Mouse (Mus musculus) hindbrain, embryonic 16.5 days (tissue): Measurements from ENCODE around the gene Zdhhc9. TPM values are rescaled to one million over a fixed set of nuclear protein-coding genes. Genes with fewer than 3 reads are reported as not detected.

Experiments used
- ATAC-seq: fragments of 200-750 bp; cut with Nextera tagmentation; 2 replicates; pipeline ENCODE4 v1.8.0; 2017; ENCODE audit warnings: moderate TSS enrichment, moderate library complexity
- H3K27ac ChIP-seq: fragments of 300-500 bp; sonication (generic); 2 replicates; pipeline ENCODE4 v1.5.1; 2014; ENCODE audit warnings: low read depth, mild to moderate bottlenecking, control low read depth, low read length, moderate library complexity
- H3K27me3 ChIP-seq: fragments of 300-500 bp; sonication (generic); replicated peaks from 2 replicates; pipeline ENCODE4 v1.6.1; 2014; ENCODE audit warnings: low read length; ENCODE audit not compliant: control insufficient read depth, insufficient read depth
- H3K36me3 ChIP-seq: fragments of 300-500 bp; sonication (generic); 2 replicates; pipeline ENCODE4 v1.6.1; 2014; ENCODE audit warnings: mild to moderate bottlenecking, low read length, moderate library complexity, mixed read lengths; ENCODE audit not compliant: control insufficient read depth, insufficient read depth
- H3K4me1 ChIP-seq: fragments of 300-500 bp; sonication (generic); 2 replicates; pipeline ENCODE4 v1.6.1; 2014; ENCODE audit warnings: low read depth, low read length; ENCODE audit not compliant: control insufficient read depth, insufficient read depth
- H3K4me2 ChIP-seq: fragments of 300-500 bp; sonication (generic); 2 replicates; pipeline ENCODE4 v1.6.1; 2014; ENCODE audit warnings: mild to moderate bottlenecking, low read length, control low read depth, moderate library complexity
- H3K4me3 ChIP-seq: fragments of 300-500 bp; sonication (generic); 2 replicates; pipeline ENCODE4 v1.5.1; 2014; ENCODE audit warnings: mild to moderate bottlenecking, low read length, control low read depth, moderate library complexity
- H3K9ac ChIP-seq: fragments of 300-500 bp; sonication (generic); 2 replicates; pipeline ENCODE4 v1.6.1; 2014; ENCODE audit warnings: low read depth, mild to moderate bottlenecking, control low read depth, low read length, moderate library complexity
- H3K9me3 ChIP-seq: fragments of 300-500 bp; sonication (generic); 2 replicates; pipeline ENCODE4 v1.6.1; 2014; ENCODE audit warnings: mild to moderate bottlenecking, low read length, moderate library complexity; ENCODE audit not compliant: control insufficient read depth
- WGBS: fragments of 180-500 bp; shearing (Covaris S2); extraction: QIAGEN DNeasy Blood & Tissue Kit; methylation state at CpG from one replicate; pipeline ENCODE4 v1.1.7; 2014; 5-methylcytosine and 5-hydroxymethylcytosine counted together
- polyA plus RNA-seq: library from polyadenylated mRNA; unstranded; fragments of >200 nt; fragmentation: Nextera tagmentation; extraction: Ambion mirVana; gene quantifications from 2 replicates; pipeline ENCODE4 v1.2.1, GENCODE M21; 2015

Zdhhc9 gene
- polyA plus RNA-seq, 1 experiment from 2014 or later = 9.1 TPM

- WGBS = 69% methylated on average over 2 of the region's 2 CpGs
- Histone ChIP-seq H3K27me3 (no peaks in the 10 kb centered on the region), H3K4me3 (no peak overlapping the region), H3K27ac (no peak overlapping the region), H3K4me2 (no peak overlapping the region), H3K9ac (no peak overlapping the region), H3K36me3 (no peaks in the 10 kb centered on the region), H3K4me1 (no peaks in the 10 kb centered on the region), H3K9me3 (no peaks in the 10 kb centered on the region)
- ATAC-seq = no peak
Measured at GRCm38 (mm10) chrX:48153949-48154348, 54.7 kb downstream of the Zdhhc9 start.

GRCm38 (mm10) chrX:48153414-48153813, 55.3 kb downstream of the Zdhhc9 start:
- Histone ChIP-seq H3K4me3 (no peak overlapping the region), H3K4me2 (no peak overlapping the region), H3K36me3 (no peaks in the 10 kb centered on the region), H3K9ac (no peak overlapping the region), H3K27me3 (no peaks in the 10 kb centered on the region), H3K4me1 (no peaks in the 10 kb centered on the region), H3K9me3 (no peaks in the 10 kb centered on the region), H3K27ac (no peak overlapping the region)
- 88% methylated on average over 2 of the region's 2 CpGs for WGBS
- ATAC-seq = no peak

- Histone ChIP-seq H3K4me2 (no peak overlapping the region), H3K27me3 (no peaks in the 10 kb centered on the region), H3K9me3 (no peaks in the 10 kb centered on the region), H3K4me3 (no peak overlapping the region), H3K27ac (no peak overlapping the region), H3K9ac (no peak overlapping the region), H3K36me3 (no peaks in the 10 kb centered on the region), H3K4me1 (no peaks in the 10 kb centered on the region)
- ATAC-seq = no peak
- 81% methylated on average over 7 of the region's 7 CpGs for WGBS
Measured at GRCm38 (mm10) chrX:48152106-48152505, 56.6 kb downstream of the Zdhhc9 start.

- Histone ChIP-seq H3K9ac (no peak overlapping the region), H3K36me3 (no peaks in the 10 kb centered on the region), H3K27ac (no peak overlapping the region), H3K4me2 (no peak overlapping the region), H3K27me3 (no peaks in the 10 kb centered on the region), H3K4me1 (no peaks in the 10 kb centered on the region), H3K4me3 (no peak overlapping the region), H3K9me3 (no peaks in the 10 kb centered on the region)
- ATAC-seq = no peak
- WGBS = 87% methylated on average over 7 of the region's 7 CpGs
Measured at GRCm38 (mm10) chrX:48147741-48148186, 60.9 kb downstream of the Zdhhc9 start.

- no peak for ATAC-seq
- Histone ChIP-seq H3K27me3 (no peaks in the 10 kb centered on the region), H3K9me3 (no peaks in the 10 kb centered on the region), H3K4me1 (no peaks in the 10 kb centered on the region), H3K36me3 (no peaks in the 10 kb centered on the region), H3K27ac (no peak overlapping the region), H3K4me3 (no peak overlapping the region), H3K4me2 (no peak overlapping the region), H3K9ac (no peak overlapping the region)
- WGBS = 78% methylated on average over 2 of the region's 2 CpGs
Measured at GRCm38 (mm10) chrX:48147226-48147625, 61.5 kb downstream of the Zdhhc9 start.

GRCm38 (mm10) chrX:48146262-48146661, 62.4 kb downstream of the Zdhhc9 start, which contains the start of gene Sash3:
Gene Sash3 (plus strand): TSS chrX:48146436.
- Histone ChIP-seq H3K36me3 (no peaks in the 10 kb centered on the region), H3K9ac (no peak within 1 kb of the TSS), H3K4me2 (no peak within 1 kb of the TSS), H3K4me1 (no peaks in the 10 kb centered on the region), H3K9me3 (no peaks in the 10 kb centered on the region), H3K27me3 (no peaks in the 10 kb centered on the region), H3K27ac (no peak within 1 kb of the TSS), H3K4me3 (no peak within 1 kb of the TSS)
- 91% methylated on average over 4 of the region's 4 CpGs for WGBS
- ATAC-seq = no peak

- Histone ChIP-seq H3K27ac (no peak overlapping the region), H3K9me3 (no peaks in the 10 kb centered on the region), H3K4me2 (peak overlapping the region; percentile 29; the same call in 1 of the 2 replicates), H3K4me1 (no peaks in the 10 kb centered on the region), H3K9ac (no peak overlapping the region), H3K27me3 (no peaks in the 10 kb centered on the region), H3K36me3 (no peaks in the 10 kb centered on the region), H3K4me3 (no peak overlapping the region)
- 68% methylated on average over 19 of the region's 26 CpGs for WGBS
- no peak for ATAC-seq
Measured at GRCm38 (mm10) chrX:48143415-48144335, 65.0 kb downstream of the Zdhhc9 start.

GRCm38 (mm10) chrX:48141481-48141880, 67.2 kb downstream of the Zdhhc9 start:
- Histone ChIP-seq H3K27ac (no peak overlapping the region), H3K9ac (no peak overlapping the region), H3K9me3 (no peaks in the 10 kb centered on the region), H3K4me3 (no peak overlapping the region), H3K4me1 (no peaks in the 10 kb centered on the region), H3K4me2 (no peak overlapping the region), H3K27me3 (no peaks in the 10 kb centered on the region), H3K36me3 (no peaks in the 10 kb centered on the region)
- ATAC-seq = no peak
- WGBS = 71% methylated on average over 6 of the region's 6 CpGs

- no peaks in the 10 kb centered on the region for H3K4me1 ChIP-seq
- H3K4me2 ChIP-seq = no peak overlapping the region
- no peak overlapping the region for H3K27ac ChIP-seq
- H3K27me3 ChIP-seq = no peaks in the 10 kb centered on the region
- ATAC-seq = no peak
- H3K4me3 ChIP-seq = no peak overlapping the region
- H3K9ac ChIP-seq = no peak overlapping the region
- WGBS = 65% methylated on average over 3 of the region's 3 CpGs
- H3K36me3 ChIP-seq = no peaks in the 10 kb centered on the region
- no peaks in the 10 kb centered on the region for H3K9me3 ChIP-seq
Measured at GRCm38 (mm10) chrX:48140286-48140877, 68.3 kb downstream of the Zdhhc9 start.
